Mouse (Mus musculus) lung, adult 10 weeks (tissue): ENCODE data around the gene Fscn1. TPM values are rescaled to one million over a fixed set of nuclear protein-coding genes. Genes with fewer than 3 reads are reported as not detected.

Source experiments
- polyA plus RNA-seq: library from polyadenylated mRNA; stranded (reverse); fragments of 350-450 nt; fragmentation: Illumina TruSeq; extraction: RNeasy Lipid Tissue Mini Kit (QIAGEN cat#74804); gene quantifications from one replicate; pipeline ENCODE4 v1.2.3, GENCODE M21; 2014; ENCODE audit warnings: low read depth, low replicate concordance; ENCODE audit not compliant: insufficient read depth

Gene Fscn1
- 5.5 TPM for polyA plus RNA-seq

DNA sequence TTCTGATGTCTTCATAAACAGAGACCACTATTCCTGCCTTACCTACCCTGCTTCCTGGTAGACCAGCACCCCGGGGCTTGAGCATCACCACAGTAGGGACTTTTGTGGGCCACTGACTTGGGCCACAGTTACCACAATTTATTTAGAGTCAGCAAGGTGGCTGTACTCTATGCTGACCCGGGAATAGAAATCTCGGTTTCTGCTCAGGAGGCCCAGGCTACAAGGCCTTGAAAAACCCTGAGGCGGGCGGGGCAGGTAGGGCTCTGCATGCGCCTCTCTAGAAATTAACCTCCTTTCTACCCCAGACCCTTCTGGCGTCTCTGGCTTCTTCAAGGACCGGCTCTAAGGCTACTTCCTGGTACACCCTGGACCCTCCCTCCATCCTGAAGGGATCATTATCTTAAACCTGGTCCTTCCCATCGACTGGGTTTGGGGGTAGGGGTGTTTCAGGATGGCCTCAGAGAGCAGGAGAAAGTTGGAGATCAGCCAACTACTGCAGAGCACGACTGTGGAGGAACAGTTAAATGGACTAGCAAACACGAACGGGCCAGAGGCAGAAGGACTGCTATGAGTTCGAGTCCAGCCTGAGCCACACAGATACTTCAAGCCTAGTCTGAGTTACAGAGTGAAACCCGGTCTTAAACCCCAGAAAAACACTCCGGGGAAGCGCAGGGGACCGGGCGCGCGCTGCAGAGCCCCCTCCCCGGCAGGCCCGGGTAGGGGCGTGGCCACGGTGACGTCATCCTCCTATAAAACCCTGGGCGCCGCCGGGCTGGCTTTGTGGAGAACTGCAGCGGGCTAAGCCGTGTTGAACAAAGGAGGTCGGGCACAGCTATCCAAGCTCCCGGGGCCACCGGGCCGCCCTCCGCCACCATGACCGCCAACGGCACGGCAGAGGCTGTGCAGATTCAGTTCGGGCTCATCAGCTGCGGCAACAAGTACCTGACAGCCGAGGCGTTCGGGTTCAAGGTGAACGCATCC lies at the start of gene Fscn1:
Gene Fscn1, plus strand, starts transcription at position 768 of the 981 bp plus-strand sequence.

Other genes with a start within 250 kb of the Fscn1 start
- gene Tnrc18, start 142.7 kb upstream of the Fscn1 start, polyA plus RNA-seq: 9.3 TPM
- gene Fbxl18, start 64.9 kb upstream of the Fscn1 start, polyA plus RNA-seq: 2.0 TPM
- gene Actb, start 53.6 kb upstream of the Fscn1 start, polyA plus RNA-seq: 1,770 TPM
- 12.5 TPM for gene Rnf216, start 152.7 kb downstream of the Fscn1 start, polyA plus RNA-seq
- not detected for gene Olfr718-ps1, start 187.2 kb downstream of the Fscn1 start, polyA plus RNA-seq
- 4.4 TPM for gene Rbak, start 220.4 kb downstream of the Fscn1 start, polyA plus RNA-seq
- not detected for gene Spdye4b, start 220.7 kb downstream of the Fscn1 start, polyA plus RNA-seq